Mouse (Mus musculus) neural tube, embryonic 11.5 days (tissue): ENCODE measurements around the gene Espnl. TPM values are rescaled to one million over a fixed set of nuclear protein-coding genes. Genes with fewer than 3 reads are reported as not detected.

Experiments
- ATAC-seq: fragments of 200-750 bp; cut with Nextera tagmentation; 2 replicates; pipeline ENCODE4 v1.8.0; 2017; ENCODE audit warnings: moderate number of reproducible peaks, mild to moderate bottlenecking, moderate TSS enrichment, moderate library complexity; ENCODE audit not compliant: insufficient read depth, low FRiP score, low TSS enrichment
- DNase-seq: peaks from one replicate; pipeline ENCODE4 v3.0.0-alpha.2; 2015; ENCODE audit warnings: low spot score
- H3K27ac ChIP-seq: fragments of 300-500 bp; sonication (generic); 2 replicates; pipeline ENCODE4 v1.5.1; 2014; ENCODE audit warnings: low read depth, mild to moderate bottlenecking, low read length
- H3K27me3 ChIP-seq: fragments of 300-500 bp; sonication (generic); 2 replicates; pipeline ENCODE4 v1.6.1; 2014; ENCODE audit warnings: mild to moderate bottlenecking, low read length, mixed read lengths; ENCODE audit not compliant: control insufficient read depth, insufficient read depth
- H3K36me3 ChIP-seq: fragments of 300-500 bp; sonication (generic); 2 replicates; pipeline ENCODE4 v1.6.1; 2014; ENCODE audit warnings: mild to moderate bottlenecking, low read length, moderate library complexity, mixed read lengths; ENCODE audit not compliant: control insufficient read depth, insufficient read depth
- H3K4me1 ChIP-seq: fragments of 300-500 bp; sonication (generic); 2 replicates; pipeline ENCODE4 v1.6.1; 2014; ENCODE audit warnings: low read length, mixed read lengths; ENCODE audit not compliant: control insufficient read depth, insufficient read depth
- H3K4me2 ChIP-seq: fragments of 300-500 bp; sonication (generic); 2 replicates; pipeline ENCODE4 v1.6.1; 2014; ENCODE audit warnings: low read depth, mild to moderate bottlenecking, moderate library complexity
- H3K4me3 ChIP-seq: fragments of 300-500 bp; sonication (generic); 2 replicates; pipeline ENCODE4 v1.5.1; 2014; ENCODE audit warnings: low read depth, low read length
- H3K9ac ChIP-seq: fragments of 300-500 bp; sonication (generic); 2 replicates; pipeline ENCODE4 v1.6.1; 2014; ENCODE audit warnings: mild to moderate bottlenecking, low read length
- H3K9me3 ChIP-seq: fragments of 300-500 bp; sonication (generic); 2 replicates; pipeline ENCODE4 v1.6.1; 2016; ENCODE audit warnings: low read length; ENCODE audit not compliant: control insufficient read depth
- whole genome bisulfite sequencing: fragments of 180-500 bp; shearing (Covaris S2); extraction: QIAGEN DNeasy Blood & Tissue Kit; methylation state at CpG from one replicate; pipeline ENCODE4 v1.1.7; 2014; 5-methylcytosine and 5-hydroxymethylcytosine counted together
- polyA plus RNA-seq: library from polyadenylated mRNA; unstranded; fragments of >200 nt; fragmentation: Nextera tagmentation; extraction: Ambion mirVana; gene quantifications from 2 replicates; pipeline ENCODE4 v1.2.1, GENCODE M21; 2014

Espnl gene
- polyA plus RNA-seq, 1 experiment from 2014 or later = 0.09 TPM

GRCm38 (mm10) chr1:91381091-91381471, 59.2 kb downstream of the Espnl start:
- Histone ChIP-seq H3K9ac (no peak overlapping the region), H3K27me3 (no peaks in the 10 kb centered on the region), H3K27ac (no peak overlapping the region), H3K9me3 (no peaks in the 10 kb centered on the region), H3K36me3 (peaks cover 36% of the 10 kb centered on the region), H3K4me1 (no peaks in the 10 kb centered on the region), H3K4me2 (no peak overlapping the region), H3K4me3 (no peak overlapping the region)
- 95% methylated on average over 4 of the region's 4 CpGs for WGBS
- DNase-seq (no peak), ATAC-seq (no peak)

- no peaks in the 10 kb centered on the region for H3K9me3 ChIP-seq
- H3K36me3 ChIP-seq = peaks cover 19% of the 10 kb centered on the region
- H3K27me3 ChIP-seq = no peaks in the 10 kb centered on the region
- H3K27ac ChIP-seq = no peak overlapping the region
- DNase-seq (no peak), ATAC-seq (no peak)
- no peak overlapping the region for H3K4me2 ChIP-seq
- H3K4me3 ChIP-seq = no peak overlapping the region
- H3K4me1 ChIP-seq = no peaks in the 10 kb centered on the region
- WGBS = 95% methylated on average over 5 of the region's 5 CpGs
- H3K9ac ChIP-seq = no peak overlapping the region
Measured at GRCm38 (mm10) chr1:91390369-91390768, 68.5 kb downstream of the Espnl start.

- Histone ChIP-seq H3K4me1 (peaks cover 12% of the 10 kb centered on the region), H3K36me3 (no peaks in the 10 kb centered on the region; the same call in 1 of the 2 replicates), H3K9me3 (no peaks in the 10 kb centered on the region), H3K4me3 (peak overlapping the region; percentile 86), H3K27ac (peak overlapping the region; percentile 67; the same call in 1 of the 2 replicates), H3K27me3 (no peaks in the 10 kb centered on the region), H3K9ac (peak overlapping the region; percentile 86), H3K4me2 (peak overlapping the region; percentile 90)
- no peak for ATAC-seq
- no peak for DNase-seq
- under 1% methylated on average over 12 of the region's 12 CpGs for WGBS
Measured at GRCm38 (mm10) chr1:91397927-91398259, 76.0 kb downstream of the Espnl start.

Other genes starting within 250 kb of the Espnl start
- 0.43 and 1.3 TPM in 2 replicates for gene Rbm44, start 177.0 kb upstream of the Espnl start, polyA plus RNA-seq
- gene Ramp1, start 142.3 kb upstream of the Espnl start, polyA plus RNA-seq = 0.57 and 1.2 TPM in 2 replicates
- 86.8 and 89.1 TPM in 2 replicates for gene Ube2f, start 71.8 kb upstream of the Espnl start, polyA plus RNA-seq
- 14.2 and 14.3 TPM in 2 replicates for gene Scly, start 23.7 kb upstream of the Espnl start, polyA plus RNA-seq
- 0.39 and 0.97 TPM in 2 replicates for gene Klhl30, start 28.9 kb downstream of the Espnl start, polyA plus RNA-seq
- gene Erfe, start 44.4 kb downstream of the Espnl start, polyA plus RNA-seq = 0.30 and 0.53 TPM in 2 replicates
- 165 and 178 TPM in 2 replicates for gene Ilkap, start 76.7 kb downstream of the Espnl start, polyA plus RNA-seq
- gene Hes6, start 92.0 kb downstream of the Espnl start, polyA plus RNA-seq = 282 and 316 TPM in 2 replicates
- gene Per2, start 137.2 kb downstream of the Espnl start, polyA plus RNA-seq = 3.2 and 4.1 TPM in 2 replicates
- gene Traf3ip1, start 172.6 kb downstream of the Espnl start, polyA plus RNA-seq = 7.9 and 8.1 TPM in 2 replicates
- 11.9 and 16.7 TPM in 2 replicates for gene Asb1, start 218.5 kb downstream of the Espnl start, polyA plus RNA-seq